Mouse (Mus musculus): Measurements from ENCODE around the gene Vamp1. TPM values are rescaled to one million over a fixed set of nuclear protein-coding genes. Genes with fewer than 3 reads are reported as not detected.

Gene Vamp1
- polyA plus RNA-seq, 1 experiment from 2014 or later = 1.7 TPM

- Histone ChIP-seq H3K9me3 (ENCODE audit: control insufficient read depth, low read length) (no peaks in the 10 kb centered on the region), H3K9ac (ENCODE audit: low read depth, low read length) (no peak overlapping the region), H3K36me3 (ENCODE audit: control insufficient read depth, insufficient read depth, low read length) (no peaks in the 10 kb centered on the region), H3K27me3 (replicated peaks; ENCODE audit: control insufficient read depth, insufficient read depth, low read length) (no peaks in the 10 kb centered on the region), H3K27ac (ENCODE audit: low read depth, low read length) (no peak overlapping the region), H3K4me2 (no peak overlapping the region), H3K4me1 (replicated peaks; ENCODE audit: control insufficient read depth, insufficient read depth, low read length) (no peaks in the 10 kb centered on the region), H3K4me3 (ENCODE audit: low read depth, low read length) (no peak overlapping the region)
- WGBS = 55% methylated on average over 8 of the region's 8 CpGs
- ATAC-seq (replicated peaks; ENCODE audit: low FRiP score) = no peak
- DNase-seq (ENCODE audit: low spot score) = no peak
These were observed 26.2 kb downstream of the Vamp1 start for GRCm38 (mm10) chr6:125241566-125241965.

GRCm38 (mm10) chr6:125244551-125244950 lies 29.2 kb downstream of the Vamp1 start:
- DNase-seq (ENCODE audit: low spot score) = no peak
- no peak overlapping the region for H3K27ac ChIP-seq (ENCODE audit: low read depth, low read length)
- ATAC-seq (replicated peaks; ENCODE audit: low FRiP score) = peak; percentile 23; the same call in 1 of the 2 replicates
- H3K9me3 ChIP-seq (ENCODE audit: control insufficient read depth, low read length) = no peaks in the 10 kb centered on the region
- H3K4me1 ChIP-seq (replicated peaks; ENCODE audit: control insufficient read depth, insufficient read depth, low read length) = no peaks in the 10 kb centered on the region
- 27% methylated on average over 1 of the region's 1 CpGs for WGBS
- no peaks in the 10 kb centered on the region for H3K27me3 ChIP-seq (replicated peaks; ENCODE audit: control insufficient read depth, insufficient read depth, low read length)
- H3K9ac ChIP-seq (ENCODE audit: low read depth, low read length) = no peak overlapping the region
- H3K4me2 ChIP-seq = no peak overlapping the region
- H3K36me3 ChIP-seq (ENCODE audit: control insufficient read depth, insufficient read depth, low read length) = no peaks in the 10 kb centered on the region
- no peak overlapping the region for H3K4me3 ChIP-seq (ENCODE audit: low read depth, low read length)

GRCm38 (mm10) chr6:125252285-125252684 lies 36.9 kb downstream of the Vamp1 start:
- Histone ChIP-seq H3K4me1 (replicated peaks; ENCODE audit: control insufficient read depth, insufficient read depth, low read length) (no peaks in the 10 kb centered on the region), H3K36me3 (ENCODE audit: control insufficient read depth, insufficient read depth, low read length) (no peaks in the 10 kb centered on the region), H3K9ac (ENCODE audit: low read depth, low read length) (no peak overlapping the region), H3K4me2 (no peak overlapping the region), H3K4me3 (ENCODE audit: low read depth, low read length) (no peak overlapping the region), H3K9me3 (ENCODE audit: control insufficient read depth, low read length) (no peaks in the 10 kb centered on the region), H3K27me3 (replicated peaks; ENCODE audit: control insufficient read depth, insufficient read depth, low read length) (no peaks in the 10 kb centered on the region), H3K27ac (ENCODE audit: low read depth, low read length) (no peak overlapping the region)
- 55% methylated on average over 3 of the region's 3 CpGs for WGBS
- DNase-seq (ENCODE audit: low spot score) = no peak
- ATAC-seq (replicated peaks; ENCODE audit: low FRiP score) = no peak

GRCm38 (mm10) chr6:125252711-125253110 lies 37.4 kb downstream of the Vamp1 start:
- H3K4me1 ChIP-seq (replicated peaks; ENCODE audit: control insufficient read depth, insufficient read depth, low read length) = no peaks in the 10 kb centered on the region
- no peak overlapping the region for H3K9ac ChIP-seq (ENCODE audit: low read depth, low read length)
- H3K27ac ChIP-seq (ENCODE audit: low read depth, low read length) = no peak overlapping the region
- WGBS = 89% methylated on average over 8 of the region's 8 CpGs
- H3K27me3 ChIP-seq (replicated peaks; ENCODE audit: control insufficient read depth, insufficient read depth, low read length) = no peaks in the 10 kb centered on the region
- H3K9me3 ChIP-seq (ENCODE audit: control insufficient read depth, low read length) = no peaks in the 10 kb centered on the region
- no peak for DNase-seq (ENCODE audit: low spot score)
- no peak overlapping the region for H3K4me3 ChIP-seq (ENCODE audit: low read depth, low read length)
- no peak for ATAC-seq (replicated peaks; ENCODE audit: low FRiP score)
- no peaks in the 10 kb centered on the region for H3K36me3 ChIP-seq (ENCODE audit: control insufficient read depth, insufficient read depth, low read length)
- H3K4me2 ChIP-seq = no peak overlapping the region

- H3K27me3 ChIP-seq (replicated peaks; ENCODE audit: control insufficient read depth, insufficient read depth, low read length) = no peaks in the 10 kb centered on the region
- DNase-seq (ENCODE audit: low spot score) = no peak
- WGBS = 55% methylated on average over 14 of the region's 14 CpGs
- H3K27ac ChIP-seq (ENCODE audit: low read depth, low read length) = no peak overlapping the region
- H3K4me2 ChIP-seq = no peak overlapping the region
- H3K9me3 ChIP-seq (ENCODE audit: control insufficient read depth, low read length) = no peaks in the 10 kb centered on the region
- H3K9ac ChIP-seq (ENCODE audit: low read depth, low read length) = no peak overlapping the region
- no peaks in the 10 kb centered on the region for H3K4me1 ChIP-seq (replicated peaks; ENCODE audit: control insufficient read depth, insufficient read depth, low read length)
- no peak for ATAC-seq (replicated peaks; ENCODE audit: low FRiP score)
- H3K4me3 ChIP-seq (ENCODE audit: low read depth, low read length) = no peak overlapping the region
- no peaks in the 10 kb centered on the region for H3K36me3 ChIP-seq (ENCODE audit: control insufficient read depth, insufficient read depth, low read length)
These were observed 38.7 kb downstream of the Vamp1 start for GRCm38 (mm10) chr6:125253863-125254715.

GRCm38 (mm10) chr6:125255516-125256044 lies 40.2 kb downstream of the Vamp1 start:
- Histone ChIP-seq H3K9ac (ENCODE audit: low read depth, low read length) (no peak overlapping the region), H3K36me3 (ENCODE audit: control insufficient read depth, insufficient read depth, low read length) (no peaks in the 10 kb centered on the region), H3K4me2 (no peak overlapping the region), H3K4me1 (replicated peaks; ENCODE audit: control insufficient read depth, insufficient read depth, low read length) (no peaks in the 10 kb centered on the region), H3K9me3 (ENCODE audit: control insufficient read depth, low read length) (no peaks in the 10 kb centered on the region), H3K27me3 (replicated peaks; ENCODE audit: control insufficient read depth, insufficient read depth, low read length) (no peaks in the 10 kb centered on the region), H3K4me3 (ENCODE audit: low read depth, low read length) (no peak overlapping the region), H3K27ac (ENCODE audit: low read depth, low read length) (no peak overlapping the region)
- DNase-seq (ENCODE audit: low spot score) (no peak), ATAC-seq (replicated peaks; ENCODE audit: low FRiP score) (no peak)
- WGBS = 86% methylated on average over 7 of the region's 7 CpGs

- Histone ChIP-seq H3K9ac (ENCODE audit: low read depth, low read length) (no peak overlapping the region), H3K36me3 (ENCODE audit: control insufficient read depth, insufficient read depth, low read length) (no peaks in the 10 kb centered on the region), H3K9me3 (ENCODE audit: control insufficient read depth, low read length) (no peaks in the 10 kb centered on the region), H3K4me3 (ENCODE audit: low read depth, low read length) (no peak overlapping the region), H3K27ac (ENCODE audit: low read depth, low read length) (no peak overlapping the region), H3K4me2 (no peak overlapping the region), H3K4me1 (replicated peaks; ENCODE audit: control insufficient read depth, insufficient read depth, low read length) (no peaks in the 10 kb centered on the region), H3K27me3 (replicated peaks; ENCODE audit: control insufficient read depth, insufficient read depth, low read length) (no peaks in the 10 kb centered on the region)
- ATAC-seq (replicated peaks; ENCODE audit: low FRiP score) (no peak), DNase-seq (ENCODE audit: low spot score) (no peak)
- WGBS = 73% methylated on average over 8 of the region's 8 CpGs
These were observed 41.0 kb downstream of the Vamp1 start for GRCm38 (mm10) chr6:125256222-125256966.

GRCm38 (mm10) chr6:125260006-125260555 lies 44.7 kb downstream of the Vamp1 start:
- H3K27ac ChIP-seq (ENCODE audit: low read depth, low read length) = no peak overlapping the region
- 79% methylated on average over 10 of the region's 10 CpGs for WGBS
- no peaks in the 10 kb centered on the region for H3K4me1 ChIP-seq (replicated peaks; ENCODE audit: control insufficient read depth, insufficient read depth, low read length)
- no peaks in the 10 kb centered on the region for H3K27me3 ChIP-seq (replicated peaks; ENCODE audit: control insufficient read depth, insufficient read depth, low read length)
- DNase-seq (ENCODE audit: low spot score) = no peak
- H3K9me3 ChIP-seq (ENCODE audit: control insufficient read depth, low read length) = no peaks in the 10 kb centered on the region
- no peak for ATAC-seq (replicated peaks; ENCODE audit: low FRiP score)
- no peak overlapping the region for H3K4me2 ChIP-seq
- no peak overlapping the region for H3K4me3 ChIP-seq (ENCODE audit: low read depth, low read length)
- no peak overlapping the region for H3K9ac ChIP-seq (ENCODE audit: low read depth, low read length)
- H3K36me3 ChIP-seq (ENCODE audit: control insufficient read depth, insufficient read depth, low read length) = no peaks in the 10 kb centered on the region
